Mouse (Mus musculus) skeletal muscle tissue, adult 2 months (tissue): ENCODE data around the gene Unc13a.

Experiments
- DNase-seq: peaks from one replicate; pipeline ENCODE4 v3.0.0-alpha.2; 2012; ENCODE audit warnings: low read depth, low spot score

Gene Unc13a

DNA sequence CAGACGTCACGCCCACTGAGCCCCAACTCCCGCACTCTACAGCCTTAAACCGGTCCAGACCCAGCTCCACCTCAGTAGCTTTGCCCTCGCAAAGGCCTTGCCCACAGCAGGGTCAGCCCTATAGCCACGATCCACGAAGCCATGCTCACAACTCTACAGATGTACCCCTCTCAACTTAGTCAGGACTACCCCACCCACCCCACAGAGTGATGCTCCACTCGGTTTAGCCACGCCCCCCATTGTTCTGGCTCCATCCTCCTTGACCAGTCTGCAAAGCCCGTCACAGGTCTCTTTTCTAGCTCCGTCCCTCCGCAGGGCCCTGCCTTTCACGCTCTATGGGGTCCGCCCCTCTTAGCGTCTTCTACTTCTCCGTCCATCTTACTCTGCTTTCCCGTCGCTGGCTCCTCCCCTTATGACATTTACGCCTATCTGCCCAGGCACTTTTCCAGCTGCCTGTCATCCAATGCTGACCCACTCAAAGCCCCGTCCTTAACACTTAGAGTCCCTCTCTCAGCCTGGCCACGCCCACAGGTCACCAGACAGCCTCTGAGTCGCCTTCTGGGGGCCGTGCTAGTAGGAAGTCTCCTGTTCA lies 14.7 kb upstream of the Unc13a start:
- DNase-seq, result no peak

DNA sequence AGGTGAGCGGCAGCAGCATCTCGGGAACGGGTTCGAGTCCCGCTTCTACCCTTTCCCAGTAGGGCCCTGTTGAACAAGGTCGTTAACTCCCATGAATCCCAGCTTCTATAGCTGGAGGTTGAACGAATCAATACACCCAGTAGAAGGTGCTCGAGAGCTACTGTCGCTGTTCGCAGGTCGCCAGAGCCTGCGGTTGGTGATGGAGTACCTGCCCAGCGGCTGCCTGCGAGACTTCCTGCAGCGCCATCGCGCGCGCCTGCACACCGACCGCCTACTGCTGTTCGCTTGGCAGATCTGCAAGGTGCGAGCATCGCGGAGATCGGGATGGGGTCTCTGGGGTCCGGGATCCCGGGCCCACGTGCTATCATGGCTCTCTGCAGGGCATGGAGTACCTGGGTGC lies 14.0 kb upstream of the Unc13a start:
- DNase-seq, result no peak

DNA sequence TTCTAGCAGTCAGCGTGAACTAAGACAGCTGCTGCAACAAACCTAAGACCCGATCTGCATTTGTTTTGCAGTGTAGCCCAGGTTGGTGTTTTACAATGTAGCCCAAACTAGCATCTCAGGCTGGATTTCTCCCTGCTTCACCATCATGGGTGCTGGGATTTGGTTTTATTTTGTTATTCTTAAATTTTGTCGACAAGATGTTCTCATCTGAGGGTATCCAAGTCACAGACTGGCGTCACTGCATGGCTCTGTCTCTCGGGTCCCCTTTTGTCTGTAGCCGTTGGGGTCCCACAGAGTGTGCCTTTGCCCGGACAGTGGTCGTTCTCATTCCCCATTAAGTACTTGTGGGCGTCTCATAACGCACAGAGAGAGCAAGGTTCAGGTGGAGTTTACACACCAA lies 13.1 kb upstream of the Unc13a start:
- DNase-seq, result no peak

- no peak for DNase-seq
These were observed 11.3 kb upstream of the Unc13a start for GRCm38 (mm10) chr8:71682832-71683231.

DNA sequence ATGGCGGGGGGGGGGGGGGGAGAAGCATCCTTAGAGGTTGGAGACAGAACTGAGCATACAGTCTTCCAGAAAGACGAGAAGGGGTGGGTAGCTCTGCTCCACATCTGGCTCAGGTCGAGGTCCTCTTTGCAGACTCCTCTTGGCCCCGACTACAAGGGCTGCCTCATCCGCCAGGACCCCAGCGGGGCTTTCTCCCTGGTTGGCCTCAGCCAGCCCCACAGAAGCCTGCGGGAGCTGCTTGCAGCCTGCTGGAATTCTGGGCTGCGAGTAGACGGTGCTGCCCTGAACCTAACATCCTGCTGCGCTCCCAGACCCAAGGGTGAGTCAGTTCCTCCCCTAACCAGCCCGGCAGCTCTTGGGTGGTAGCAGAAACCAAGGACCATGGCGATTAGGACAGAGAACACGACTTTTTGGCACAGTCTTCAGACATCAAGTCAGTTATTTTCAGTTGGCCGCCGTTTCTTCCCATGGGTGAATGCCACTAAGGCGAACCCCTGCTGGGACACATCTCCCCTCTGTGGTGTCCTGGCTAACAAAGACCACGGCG lies 9.9 kb upstream of the Unc13a start:
- no peak for DNase-seq

GRCm38 (mm10) chr8:71680471-71680870 lies 8.9 kb upstream of the Unc13a start:
- no peak for DNase-seq

GRCm38 (mm10) chr8:71679550-71680168 lies 8.1 kb upstream of the Unc13a start:
- DNase-seq, result no peak

DNA sequence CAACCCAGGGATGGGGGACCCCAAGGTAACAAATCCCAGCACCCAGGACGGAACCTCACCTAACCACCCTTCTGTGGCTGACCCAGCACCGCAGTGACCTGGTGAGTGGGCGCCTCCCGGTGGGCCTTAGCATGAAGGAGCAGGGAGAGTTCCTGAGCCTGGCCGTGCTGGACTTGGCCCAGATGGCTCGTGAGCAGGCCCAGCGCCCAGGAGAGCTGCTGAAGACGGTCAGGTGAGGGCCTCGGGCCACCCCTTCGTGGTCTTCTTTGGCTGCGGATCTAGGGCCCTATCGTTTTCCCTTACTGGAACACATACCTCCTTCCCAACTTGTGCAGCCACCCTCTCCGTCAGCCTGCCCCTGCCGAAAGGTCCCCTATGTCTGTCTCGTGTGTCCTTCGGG lies 7.6 kb upstream of the Unc13a start:
- no peak for DNase-seq

DNA sequence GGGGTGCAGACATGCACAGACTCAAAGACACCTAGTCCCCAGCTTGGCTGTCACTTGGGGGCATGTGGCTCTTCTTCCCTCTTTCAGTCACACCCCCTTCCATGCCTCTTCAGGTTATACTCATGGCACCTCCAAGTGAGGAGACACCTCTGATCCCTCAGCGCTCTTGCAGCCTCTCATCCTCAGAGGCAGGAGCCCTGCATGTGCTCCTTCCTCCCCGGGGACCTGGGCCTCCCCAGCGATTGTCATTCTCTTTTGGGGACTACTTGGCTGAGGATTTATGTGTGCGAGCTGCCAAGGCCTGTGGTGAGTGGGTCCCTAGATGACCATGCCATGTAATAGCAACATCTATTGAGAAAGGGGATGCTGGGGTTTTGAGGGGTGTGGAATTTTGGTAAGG lies 6.7 kb upstream of the Unc13a start:
- no peak for DNase-seq

DNA sequence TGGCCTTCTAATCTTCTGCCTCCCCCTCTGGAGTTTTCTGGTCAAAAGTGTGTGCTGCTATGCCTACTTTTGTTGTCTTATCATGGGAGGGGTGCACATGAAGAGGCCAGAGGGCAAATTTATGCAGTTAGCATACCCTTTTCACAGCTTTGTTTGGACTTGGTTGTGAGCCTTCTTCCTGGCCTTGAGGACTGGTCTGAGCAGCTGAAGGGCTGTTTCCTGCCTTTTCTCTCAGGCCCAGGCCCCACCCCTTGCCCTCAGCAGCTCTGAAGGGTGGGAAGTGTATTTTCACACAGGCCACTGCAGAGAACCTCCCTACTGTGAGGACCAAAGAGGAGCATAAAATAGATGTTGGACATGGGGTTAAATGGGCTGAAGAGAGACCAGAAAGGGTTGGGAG lies 6.0 kb upstream of the Unc13a start:
- no peak for DNase-seq

GRCm38 (mm10) chr8:71676803-71677202 lies 5.2 kb upstream of the Unc13a start:
- no peak for DNase-seq

DNA sequence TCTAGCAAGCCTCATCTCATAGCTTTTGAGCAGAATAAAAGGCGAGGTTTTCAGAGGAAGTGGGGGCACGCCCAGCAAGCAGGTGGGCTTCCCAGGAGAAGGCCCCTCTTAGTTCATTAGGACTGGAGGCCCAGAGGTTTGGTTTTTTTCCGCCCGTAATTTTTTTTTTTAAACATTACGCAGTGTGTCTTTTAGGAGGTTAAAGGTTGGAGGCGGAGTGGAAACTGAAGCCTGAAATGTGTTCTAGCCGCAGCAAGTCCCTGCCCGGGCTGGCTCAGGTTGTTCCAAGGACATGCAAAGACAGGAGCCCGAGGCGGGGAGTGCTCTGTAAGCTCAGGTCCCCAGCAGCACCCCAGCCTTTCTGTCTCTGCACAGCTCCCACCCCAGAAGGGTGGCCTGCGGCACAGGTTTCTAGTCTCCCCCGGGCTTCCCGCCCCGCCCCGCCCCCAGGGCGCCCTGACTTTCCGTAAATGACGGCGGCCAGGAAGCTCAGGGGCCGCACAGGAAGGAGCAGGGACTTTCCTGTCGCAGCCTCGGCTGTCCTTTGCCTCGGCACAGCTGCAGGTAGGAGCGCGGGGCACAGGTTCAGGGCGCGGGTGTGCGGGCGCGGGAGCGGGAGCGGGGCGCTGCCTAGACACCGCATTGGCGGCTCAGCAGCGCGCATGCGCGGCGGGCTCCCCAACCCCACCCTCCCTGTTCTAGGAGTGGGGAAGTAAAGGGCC lies 4.6 kb upstream of the Unc13a start, which contains the start of gene Jak3:
TSS of gene Jak3 (plus strand) at position 277 of the 722 bp plus-strand sequence.
- DNase-seq, result peak; percentile 46

- DNase-seq, result no peak
These were observed 4.0 kb upstream of the Unc13a start for GRCm38 (mm10) chr8:71675456-71676019.

DNA sequence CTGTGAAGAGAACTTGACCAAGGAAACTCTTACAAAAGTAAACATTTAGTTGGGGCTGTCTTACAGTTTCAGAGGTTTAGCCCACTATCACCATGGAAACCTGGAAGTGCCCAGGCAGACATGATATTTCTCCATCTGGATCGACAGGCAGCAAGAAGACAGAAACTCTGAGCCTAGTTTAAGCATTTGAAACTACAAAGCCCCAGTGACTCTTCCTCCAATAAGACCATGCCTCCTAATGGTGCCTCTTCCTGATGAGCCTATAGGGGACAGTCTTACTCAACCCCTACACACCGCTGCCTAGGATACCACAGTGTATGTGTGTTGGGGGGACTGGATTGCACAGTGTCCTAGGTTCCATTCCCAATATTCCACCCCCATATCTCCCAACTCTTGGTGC lies 2.5 kb upstream of the Unc13a start:
- DNase-seq, result no peak

DNA sequence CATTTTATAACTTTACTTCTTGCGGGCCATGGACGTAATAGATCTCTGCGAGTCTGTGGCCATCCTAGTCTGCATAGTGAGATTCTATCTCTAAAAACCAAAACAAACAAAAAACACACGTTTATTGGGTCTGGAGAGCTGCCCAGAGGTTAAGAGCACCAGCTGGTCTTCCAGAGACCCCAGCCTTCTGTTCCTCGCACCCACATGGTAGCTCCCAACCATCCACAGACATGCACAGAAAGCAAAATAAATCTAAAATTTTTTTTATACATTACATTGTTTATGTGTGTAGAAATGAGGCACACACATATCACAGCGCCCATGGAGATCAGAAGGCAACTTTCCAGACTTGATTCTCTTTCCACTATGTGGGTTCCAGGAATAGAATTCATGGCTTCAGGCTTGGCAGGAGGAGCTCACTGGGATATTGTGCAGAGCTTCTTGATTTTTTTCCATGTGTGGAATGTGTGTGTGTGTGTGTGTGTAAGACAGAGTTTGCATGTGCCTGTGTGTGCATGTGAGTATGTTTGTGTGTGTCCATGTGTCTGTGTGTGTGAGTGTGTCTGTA lies 695 bp upstream of the Unc13a start:
- no peak for DNase-seq

- no peak for DNase-seq
These were observed 672 bp downstream of the Unc13a start for GRCm38 (mm10) chr8:71670621-71671548.

GRCm38 (mm10) chr8:71670198-71670597 lies 1.4 kb downstream of the Unc13a start:
- DNase-seq, result no peak

DNA sequence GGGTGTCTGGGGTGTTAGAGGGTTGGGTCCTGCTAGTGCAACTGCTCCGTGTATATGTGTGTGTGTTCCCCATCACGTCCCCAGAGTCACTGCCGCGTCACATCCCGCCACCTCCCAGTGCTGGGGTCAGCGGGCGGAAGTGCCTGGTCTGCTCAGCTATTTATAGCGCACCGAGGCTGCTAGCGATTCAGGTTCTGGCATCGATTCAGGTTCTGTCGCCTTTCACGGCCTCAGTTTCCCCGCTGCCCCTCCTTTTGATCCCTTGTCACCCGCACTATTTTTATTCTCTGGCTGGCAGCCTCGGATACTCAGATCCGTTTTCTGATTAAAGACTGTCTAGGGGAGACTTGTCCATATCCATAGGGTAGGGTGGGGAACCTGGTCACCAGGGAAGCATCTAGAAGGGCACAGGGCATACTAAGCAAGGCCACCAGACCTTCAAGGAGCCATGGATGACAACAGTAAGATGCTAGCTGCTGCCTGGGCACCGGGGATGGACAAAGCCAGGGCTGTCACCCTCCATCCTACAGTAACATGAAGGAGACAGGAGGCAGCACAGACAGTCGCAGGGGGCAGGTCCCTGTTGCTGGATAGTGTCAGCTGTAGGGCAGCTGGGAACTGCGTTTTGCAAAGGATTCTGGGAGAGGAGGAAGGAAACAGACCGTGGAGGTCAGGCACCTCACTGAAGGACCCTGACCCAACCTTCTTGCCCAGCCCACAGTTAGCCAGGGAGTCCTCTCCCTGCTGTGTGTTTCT lies 3.2 kb downstream of the Unc13a start:
- DNase-seq, result no peak

DNA sequence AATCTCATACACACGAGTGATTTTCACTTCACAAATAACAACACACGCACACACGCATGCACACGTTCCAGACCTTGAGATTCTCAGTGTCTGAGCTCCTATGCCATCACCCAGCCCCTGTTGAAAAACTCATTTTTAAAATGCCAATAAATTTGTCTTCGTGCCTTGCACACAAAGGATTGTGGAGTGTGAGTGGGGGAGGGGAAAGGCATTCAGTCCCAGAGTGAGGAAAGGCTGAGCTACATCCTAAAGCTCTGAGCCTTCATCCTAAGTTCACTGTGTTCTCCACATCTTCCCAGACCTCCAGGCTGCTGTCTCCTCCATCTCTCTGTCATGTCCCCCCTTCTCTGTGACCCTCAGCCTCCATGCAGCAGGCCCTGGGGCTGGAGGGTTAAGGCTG lies 4.3 kb downstream of the Unc13a start:
- DNase-seq, result no peak

GRCm38 (mm10) chr8:71666855-71667254 lies 4.7 kb downstream of the Unc13a start:
- DNase-seq, result no peak
